Mouse (Mus musculus) hindbrain, embryonic 11.5 days (tissue): ENCODE results near the gene Luc7l3. TPM values are rescaled to one million over a fixed set of nuclear protein-coding genes. Genes with fewer than 3 reads are reported as not detected.
"Not testable (repeated sequence)": the region's sequence is repeated elsewhere in the genome, so short reads cannot be mapped to it uniquely, and the experiment has no call there.

Experiments
- ATAC-seq: fragments of 200-750 bp; cut with Nextera tagmentation; 2 replicates; pipeline ENCODE4 v1.8.0; 2017; ENCODE audit warnings: mild to moderate bottlenecking, moderate TSS enrichment, moderate library complexity; ENCODE audit not compliant: low FRiP score
- DNase-seq: peaks from one replicate; pipeline ENCODE4 v3.0.0-alpha.2; 2015; ENCODE audit warnings: low spot score
- H3K27ac ChIP-seq: fragments of 300-500 bp; sonication (generic); 2 replicates; pipeline ENCODE4 v1.5.1; 2014; ENCODE audit warnings: mild to moderate bottlenecking, low read depth, low read length
- H3K27me3 ChIP-seq: fragments of 300-500 bp; sonication (generic); 2 replicates; pipeline ENCODE4 v1.6.1; 2014; ENCODE audit warnings: mild to moderate bottlenecking, low read length, moderate library complexity, mixed read lengths; ENCODE audit not compliant: control insufficient read depth, insufficient read depth
- H3K36me3 ChIP-seq: fragments of 300-500 bp; sonication (generic); 2 replicates; pipeline ENCODE4 v1.6.1; 2014; ENCODE audit warnings: mild to moderate bottlenecking, low read length, moderate library complexity, mixed read lengths; ENCODE audit not compliant: control insufficient read depth, insufficient read depth
- H3K4me1 ChIP-seq: fragments of 300-500 bp; sonication (generic); replicated peaks from 2 replicates; pipeline ENCODE4 v1.6.1; 2014; ENCODE audit warnings: low read length, mixed read lengths; ENCODE audit not compliant: control insufficient read depth, insufficient read depth
- H3K4me2 ChIP-seq: fragments of 300-500 bp; sonication (generic); replicated peaks from 2 replicates; pipeline ENCODE4 v1.6.1; 2014; ENCODE audit warnings: mild to moderate bottlenecking, low read depth, low read length
- H3K4me3 ChIP-seq: fragments of 300-500 bp; sonication (generic); 2 replicates; pipeline ENCODE4 v1.5.1; 2014; ENCODE audit warnings: low read depth, low read length
- H3K9ac ChIP-seq: fragments of 300-500 bp; sonication (generic); 2 replicates; pipeline ENCODE4 v1.6.1; 2014; ENCODE audit warnings: low read depth, low read length
- H3K9me3 ChIP-seq: fragments of 300-500 bp; sonication (generic); 2 replicates; pipeline ENCODE4 v1.6.1; 2016; ENCODE audit warnings: low read length; ENCODE audit not compliant: control insufficient read depth
- WGBS: fragments of 180-500 bp; shearing (Covaris S2); extraction: QIAGEN DNeasy Blood & Tissue Kit; methylation state at CpG from one replicate; pipeline ENCODE4 v1.1.7; 2014; 5-methylcytosine and 5-hydroxymethylcytosine counted together
- polyA plus RNA-seq: library from polyadenylated mRNA; unstranded; fragments of >200 nt; fragmentation: Nextera tagmentation; extraction: Ambion mirVana; gene quantifications from 2 replicates; pipeline ENCODE4 v1.2.1, GENCODE M21; 2014

Luc7l3 gene
- polyA plus RNA-seq, 1 experiment from 2014 or later, result 125 TPM

GRCm38 (mm10) chr11:94274206-94274867 lies 47.5 kb downstream of the Luc7l3 start:
- H3K4me1 ChIP-seq, result 0 out of 2 replicates have a peak, but pooled peaks cover 2% of the 10 kb centered on the region
- H3K9ac ChIP-seq, result no peak overlapping the region
- H3K36me3 ChIP-seq, result no peaks in the 10 kb centered on the region
- no peaks in the 10 kb centered on the region for H3K27me3 ChIP-seq
- no peaks in the 10 kb centered on the region for H3K9me3 ChIP-seq
- WGBS, result 93% methylated on average over 10 of the region's 10 CpGs
- no peak overlapping the region for H3K4me2 ChIP-seq
- DNase-seq, result no peak
- H3K4me3 ChIP-seq, result no peak overlapping the region
- no peak for ATAC-seq
- no peak overlapping the region for H3K27ac ChIP-seq

GRCm38 (mm10) chr11:94272960-94273927 lies 48.5 kb downstream of the Luc7l3 start:
- Histone ChIP-seq H3K4me3 (no peak overlapping the region), H3K4me2 (no peak overlapping the region), H3K4me1 (0 out of 2 replicates have a peak, but pooled peaks cover 2% of the 10 kb centered on the region), H3K27ac (no peak overlapping the region), H3K36me3 (no peaks in the 10 kb centered on the region), H3K9ac (no peak overlapping the region), H3K9me3 (no peaks in the 10 kb centered on the region), H3K27me3 (no peaks in the 10 kb centered on the region)
- WGBS, result 89% methylated on average over 21 of the region's 21 CpGs
- DNase-seq (no peak), ATAC-seq (no peak)

- Histone ChIP-seq H3K27me3 (no peaks in the 10 kb centered on the region), H3K4me2 (no peak overlapping the region), H3K4me1 (no peaks in the 10 kb centered on the region), H3K27ac (no peak overlapping the region), H3K36me3 (no peaks in the 10 kb centered on the region), H3K9me3 (no peaks in the 10 kb centered on the region), H3K9ac (no peak overlapping the region), H3K4me3 (no peak overlapping the region)
- no peak for ATAC-seq
- no peak for DNase-seq
- 84% methylated on average over 2 of the region's 2 CpGs for WGBS
These were observed 50.8 kb downstream of the Luc7l3 start for GRCm38 (mm10) chr11:94271015-94271414.

- Histone ChIP-seq H3K4me3 (no peak overlapping the region), H3K4me2 (no peak overlapping the region), H3K36me3 (no peaks in the 10 kb centered on the region), H3K27ac (no peak overlapping the region), H3K9ac (no peak overlapping the region), H3K9me3 (no peaks in the 10 kb centered on the region), H3K4me1 (no peaks in the 10 kb centered on the region), H3K27me3 (no peaks in the 10 kb centered on the region)
- ATAC-seq, result no peak
- WGBS, result 93% methylated on average over 7 of the region's 7 CpGs
- DNase-seq, result no peak
These were observed 51.9 kb downstream of the Luc7l3 start for GRCm38 (mm10) chr11:94269906-94270305.

GRCm38 (mm10) chr11:94268761-94269160 lies 53.0 kb downstream of the Luc7l3 start:
- Histone ChIP-seq H3K27ac (no peak overlapping the region), H3K4me3 (no peak overlapping the region), H3K36me3 (no peaks in the 10 kb centered on the region), H3K4me2 (no peak overlapping the region), H3K9ac (no peak overlapping the region), H3K4me1 (no peaks in the 10 kb centered on the region), H3K27me3 (no peaks in the 10 kb centered on the region), H3K9me3 (no peaks in the 10 kb centered on the region)
- no peak for DNase-seq
- ATAC-seq, result no peak

GRCm38 (mm10) chr11:94266155-94266554 lies 55.6 kb downstream of the Luc7l3 start:
- DNase-seq, H3K9ac ChIP-seq, H3K9me3 ChIP-seq, H3K36me3 ChIP-seq, H3K27me3 ChIP-seq, ATAC-seq, H3K4me3 ChIP-seq, H3K4me1 ChIP-seq, H3K4me2 ChIP-seq, H3K27ac ChIP-seq: not testable (repeated sequence)
- 90% methylated on average over 3 of the region's 3 CpGs for WGBS

GRCm38 (mm10) chr11:94265134-94265785 lies 56.5 kb downstream of the Luc7l3 start:
- DNase-seq, result peak; percentile 73

GRCm38 (mm10) chr11:94261585-94262370 lies 60.0 kb downstream of the Luc7l3 start:
- no peak for ATAC-seq
- no peaks in the 10 kb centered on the region for H3K9me3 ChIP-seq

More at GRCm38 (mm10) chr11:94265134-94265785, 56.5 kb downstream of the Luc7l3 start:
- peak overlapping the region; percentile 29 for H3K4me3 ChIP-seq
- peak; percentile 57 for ATAC-seq
- H3K4me2 ChIP-seq, result peak overlapping the region; percentile 45
- H3K9ac ChIP-seq, result no peak overlapping the region; the same call in 1 of the 2 replicates
- no peaks in the 10 kb centered on the region for H3K9me3 ChIP-seq
- H3K27ac ChIP-seq, result no peak overlapping the region
- H3K36me3 ChIP-seq, result no peaks in the 10 kb centered on the region
- H3K4me1 ChIP-seq, result no peaks in the 10 kb centered on the region
- no peaks in the 10 kb centered on the region for H3K27me3 ChIP-seq
- WGBS, result 1% methylated on average over 18 of the region's 18 CpGs

More at GRCm38 (mm10) chr11:94261585-94262370, 60.0 kb downstream of the Luc7l3 start:
- no peak for DNase-seq
- no peaks in the 10 kb centered on the region for H3K27me3 ChIP-seq
- no peaks in the 10 kb centered on the region for H3K4me1 ChIP-seq
- no peak overlapping the region for H3K4me3 ChIP-seq
- WGBS, result 73% methylated on average over 6 of the region's 6 CpGs
- no peaks in the 10 kb centered on the region for H3K36me3 ChIP-seq
- H3K27ac ChIP-seq, result no peak overlapping the region
- H3K4me2 ChIP-seq, result no peak overlapping the region
- no peak overlapping the region for H3K9ac ChIP-seq
